ENCODE assay signal across 24 mouse cellular contexts in the genomic region with DNA sequence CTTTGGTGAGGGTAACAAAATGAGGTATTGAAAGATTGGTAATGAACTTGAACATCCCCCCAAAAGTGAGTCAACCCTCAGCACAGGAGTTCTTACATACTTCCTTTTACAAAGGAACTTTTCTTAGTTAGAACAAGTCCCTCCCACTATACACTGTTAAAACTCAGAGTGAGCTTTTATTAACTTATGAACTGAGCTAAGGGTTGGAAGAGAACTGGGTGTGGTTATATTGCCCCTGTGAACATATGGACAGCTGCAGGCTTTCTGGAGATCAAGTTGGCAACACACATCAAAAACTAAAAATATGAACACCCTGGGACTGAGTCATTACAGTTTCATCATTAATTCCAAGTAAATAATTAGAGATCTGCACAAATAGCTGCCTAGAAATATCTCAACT.
"Had no signal": no experiment of that assay in that cellular context is flagged by ENCODE, and none has a peak within 500 bp of the region (broad histone marks: within the 10 kb centered on the region; RNA-seq: fewer than 3 reads in every experiment).

No protein-coding gene starts in this region.

- ATAC-seq: hindbrain, postnatal 0 days had no signal

- H3K27me3 ChIP-seq: heart, embryonic 13.5 days; heart, embryonic 15.5 days; hindbrain, embryonic 13.5 days; hindbrain, embryonic 15.5 days; liver, embryonic 13.5 days; liver, embryonic 15.5 days had no signal

- H3K36me3 ChIP-seq: heart, embryonic 13.5 days; heart, embryonic 15.5 days; hindbrain, embryonic 13.5 days; hindbrain, embryonic 15.5 days; liver, embryonic 13.5 days; liver, embryonic 15.5 days had no signal

- H3K27ac ChIP-seq: gastrocnemius, adult 2 months; heart, adult 2 months; heart, embryonic 15.5 days; hindbrain, embryonic 13.5 days; hindbrain, embryonic 15.5 days; hindbrain, postnatal 0 days; liver, embryonic 13.5 days; liver, embryonic 15.5 days had no signal

- H3K4me2 ChIP-seq: heart, embryonic 11.5 days; heart, embryonic 13.5 days; heart, embryonic 15.5 days; hindbrain, embryonic 13.5 days; hindbrain, embryonic 15.5 days; liver, embryonic 11.5 days; liver, embryonic 13.5 days; liver, embryonic 15.5 days had no signal

- H3K9ac ChIP-seq: heart, embryonic 13.5 days; heart, embryonic 15.5 days; hindbrain, embryonic 13.5 days; hindbrain, embryonic 15.5 days; liver, embryonic 13.5 days; liver, embryonic 15.5 days had no signal

- DNase-seq: gastrocnemius, adult 2 months; gastrocnemius, postnatal 10 days; gastrocnemius, postnatal 36 days; heart, adult 2 months; heart, postnatal 14 days; heart, postnatal 36 days; kidney, adult 18-20 months; kidney, adult 8-10 months; kidney, postnatal 10 days; kidney, postnatal 25 days; kidney, postnatal 4 days; layer of hippocampus, adult 9-11 months; layer of hippocampus, postnatal 36 days; left cerebral cortex, postnatal 4 days; liver; liver, embryonic 13.5 days had no signal

- H3K4me3 ChIP-seq: gastrocnemius, adult 2 months; heart, adult 2 months; heart, embryonic 13.5 days; heart, embryonic 15.5 days; hindbrain, embryonic 13.5 days; hindbrain, embryonic 15.5 days; liver, embryonic 13.5 days; liver, embryonic 15.5 days had no signal

- H3K4me1 ChIP-seq: liver, embryonic 15.5 days had no signal

- H3K9me3 ChIP-seq: heart, embryonic 13.5 days; heart, embryonic 15.5 days; hindbrain, embryonic 13.5 days; hindbrain, embryonic 15.5 days; liver, embryonic 13.5 days; liver, embryonic 15.5 days had no signal
